Mouse (Mus musculus) stomach, embryonic 14.5 days (tissue): ENCODE data around the gene Dapk2. TPM values are rescaled to one million over a fixed set of nuclear protein-coding genes. Genes with fewer than 3 reads are reported as not detected.
A peak's percentile ranks its signal among the peaks of the same experiment; 100 is the strongest.

Source experiments
- ATAC-seq: fragments of 200-750 bp; cut with Nextera tagmentation; 2 replicates; pipeline ENCODE4 v1.8.0; 2017; ENCODE audit warnings: low read depth, moderate TSS enrichment; ENCODE audit not compliant: insufficient number of reproducible peaks, insufficient read depth, low FRiP score
- H3K27ac ChIP-seq: fragments of 300-500 bp; sonication (generic); 2 replicates; pipeline ENCODE4 v1.5.1; 2014; ENCODE audit warnings: mild to moderate bottlenecking, low read length, moderate library complexity, mixed read lengths
- H3K27me3 ChIP-seq: fragments of 300-500 bp; sonication (generic); 2 replicates; pipeline ENCODE4 v1.6.1; 2014; ENCODE audit warnings: low read length, control low read depth, mixed read lengths; ENCODE audit not compliant: control insufficient read depth, insufficient read depth
- H3K36me3 ChIP-seq: fragments of 300-500 bp; sonication (generic); 2 replicates; pipeline ENCODE4 v1.6.1; 2014; ENCODE audit warnings: mild to moderate bottlenecking, control low read depth, low read length, moderate library complexity, mixed read lengths; ENCODE audit not compliant: control insufficient read depth, insufficient read depth
- H3K4me1 ChIP-seq: fragments of 300-500 bp; sonication (generic); 2 replicates; pipeline ENCODE4 v1.6.1; 2014; ENCODE audit warnings: low read length, control low read depth, mixed read lengths; ENCODE audit not compliant: control insufficient read depth, insufficient read depth
- H3K4me2 ChIP-seq: fragments of 300-500 bp; sonication (generic); replicated peaks from 2 replicates; pipeline ENCODE4 v1.6.1; 2014; ENCODE audit warnings: low read depth, low read length, control low read depth
- H3K4me3 ChIP-seq: fragments of 300-500 bp; sonication (generic); 2 replicates; pipeline ENCODE4 v1.5.1; 2014; ENCODE audit warnings: low read depth, low read length, control low read depth
- H3K9ac ChIP-seq: fragments of 300-500 bp; sonication (generic); replicated peaks from 2 replicates; pipeline ENCODE4 v1.6.1; 2014; ENCODE audit warnings: low read depth, mild to moderate bottlenecking, control low read depth, low read length, moderate library complexity, mixed read lengths
- H3K9me3 ChIP-seq: fragments of 300-500 bp; sonication (generic); 2 replicates; pipeline ENCODE4 v1.6.1; 2016; ENCODE audit warnings: low read depth, low read length, control low read depth; ENCODE audit not compliant: control insufficient read depth
- WGBS: fragments of 180-500 bp; shearing (Covaris S2); extraction: QIAGEN DNeasy Blood & Tissue Kit; methylation state at CpG from one replicate; pipeline ENCODE4 v1.1.7; 2014; 5-methylcytosine and 5-hydroxymethylcytosine counted together
- polyA plus RNA-seq: library from polyadenylated mRNA; unstranded; fragments of >200 nt; fragmentation: Nextera tagmentation; extraction: Ambion mirVana; gene quantifications from 2 replicates; pipeline ENCODE4 v1.2.1, GENCODE M21; 2014

The Dapk2 gene
- polyA plus RNA-seq, 1 experiment from 2014 or later = 7.1 TPM

- Histone ChIP-seq H3K4me3 (peak overlapping the region; percentile 56), H3K36me3 (no peaks in the 10 kb centered on the region), H3K4me1 (peaks cover 7% of the 10 kb centered on the region; the same call in 1 of the 2 replicates), H3K9ac (peak overlapping the region; percentile 45), H3K4me2 (peak overlapping the region; percentile 71), H3K27me3 (no peaks in the 10 kb centered on the region), H3K27ac (peak overlapping the region; percentile 74; the same call in 1 of the 2 replicates), H3K9me3 (no peaks in the 10 kb centered on the region)
- no peak for ATAC-seq
- WGBS = 46% methylated on average over 6 of the region's 6 CpGs
These were observed 30.9 kb upstream of the Dapk2 start for GRCm38 (mm10) chr9:66127193-66127546.

- Histone ChIP-seq H3K4me2 (peak overlapping the region; percentile 71), H3K27me3 (no peaks in the 10 kb centered on the region), H3K36me3 (peaks cover 4% of the 10 kb centered on the region; the same call in 1 of the 2 replicates), H3K9me3 (no peaks in the 10 kb centered on the region), H3K4me1 (peaks cover 7% of the 10 kb centered on the region; the same call in 1 of the 2 replicates), H3K9ac (no peak overlapping the region), H3K27ac (no peak overlapping the region), H3K4me3 (no peak overlapping the region)
- 87% methylated on average over 4 of the region's 4 CpGs for WGBS
- no peak for ATAC-seq
These were observed 30.1 kb upstream of the Dapk2 start for GRCm38 (mm10) chr9:66127884-66128283.

GRCm38 (mm10) chr9:66131466-66131865, 26.6 kb upstream of the Dapk2 start:
- H3K27ac ChIP-seq = no peak overlapping the region
- peaks cover 7% of the 10 kb centered on the region; the same call in 1 of the 2 replicates for H3K4me1 ChIP-seq
- no peaks in the 10 kb centered on the region for H3K9me3 ChIP-seq
- ATAC-seq = no peak
- no peak overlapping the region for H3K4me3 ChIP-seq
- no peaks in the 10 kb centered on the region for H3K27me3 ChIP-seq
- H3K9ac ChIP-seq = no peak overlapping the region
- peaks cover 29% of the 10 kb centered on the region for H3K36me3 ChIP-seq
- 96% methylated on average over 2 of the region's 2 CpGs for WGBS
- H3K4me2 ChIP-seq = no peak overlapping the region

GRCm38 (mm10) chr9:66135967-66136366, 22.1 kb upstream of the Dapk2 start:
- Histone ChIP-seq H3K4me3 (no peak overlapping the region), H3K36me3 (peaks cover 65% of the 10 kb centered on the region), H3K27ac (no peak overlapping the region), H3K9me3 (no peaks in the 10 kb centered on the region), H3K4me1 (no peaks in the 10 kb centered on the region), H3K9ac (no peak overlapping the region), H3K27me3 (no peaks in the 10 kb centered on the region), H3K4me2 (no peak overlapping the region)
- WGBS = 64% methylated on average over 4 of the region's 4 CpGs
- ATAC-seq = no peak

GRCm38 (mm10) chr9:66138193-66138592, 19.8 kb upstream of the Dapk2 start:
- Histone ChIP-seq H3K4me1 (no peaks in the 10 kb centered on the region), H3K9me3 (no peaks in the 10 kb centered on the region), H3K36me3 (peaks cover 57% of the 10 kb centered on the region), H3K4me2 (no peak overlapping the region), H3K27me3 (no peaks in the 10 kb centered on the region), H3K9ac (no peak overlapping the region), H3K27ac (no peak overlapping the region), H3K4me3 (no peak overlapping the region)
- WGBS = 92% methylated on average over 7 of the region's 7 CpGs
- no peak for ATAC-seq

GRCm38 (mm10) chr9:66142265-66142664, 15.8 kb upstream of the Dapk2 start:
- peaks cover 28% of the 10 kb centered on the region for H3K36me3 ChIP-seq
- no peak overlapping the region for H3K27ac ChIP-seq
- H3K4me2 ChIP-seq = no peak overlapping the region
- no peak overlapping the region for H3K4me3 ChIP-seq
- H3K27me3 ChIP-seq = no peaks in the 10 kb centered on the region
- no peak overlapping the region for H3K9ac ChIP-seq
- 63% methylated on average over 1 of the region's 1 CpGs for WGBS
- no peak for ATAC-seq
- H3K4me1 ChIP-seq = no peaks in the 10 kb centered on the region
- H3K9me3 ChIP-seq = no peaks in the 10 kb centered on the region

GRCm38 (mm10) chr9:66144248-66144647, 13.8 kb upstream of the Dapk2 start:
- no peaks in the 10 kb centered on the region for H3K27me3 ChIP-seq
- 13% methylated on average over 6 of the region's 6 CpGs for WGBS
- no peak overlapping the region for H3K4me3 ChIP-seq
- no peaks in the 10 kb centered on the region for H3K4me1 ChIP-seq
- H3K9ac ChIP-seq = no peak overlapping the region
- no peaks in the 10 kb centered on the region for H3K9me3 ChIP-seq
- ATAC-seq = no peak
- peaks cover 14% of the 10 kb centered on the region for H3K36me3 ChIP-seq
- no peak overlapping the region for H3K27ac ChIP-seq
- no peak overlapping the region for H3K4me2 ChIP-seq

GRCm38 (mm10) chr9:66146141-66146540, 11.9 kb upstream of the Dapk2 start:
- no peak overlapping the region for H3K27ac ChIP-seq
- H3K27me3 ChIP-seq = no peaks in the 10 kb centered on the region
- H3K4me1 ChIP-seq = no peaks in the 10 kb centered on the region
- H3K4me3 ChIP-seq = no peak overlapping the region
- H3K9ac ChIP-seq = no peak overlapping the region
- H3K9me3 ChIP-seq = no peaks in the 10 kb centered on the region
- no peak for ATAC-seq
- no peaks in the 10 kb centered on the region for H3K36me3 ChIP-seq
- H3K4me2 ChIP-seq = no peak overlapping the region

- Histone ChIP-seq H3K4me3 (no peak overlapping the region), H3K4me2 (no peak overlapping the region), H3K36me3 (no peaks in the 10 kb centered on the region), H3K9ac (no peak overlapping the region), H3K9me3 (no peaks in the 10 kb centered on the region), H3K27me3 (no peaks in the 10 kb centered on the region), H3K4me1 (no peaks in the 10 kb centered on the region), H3K27ac (no peak overlapping the region)
- no peak for ATAC-seq
- 61% methylated on average over 9 of the region's 9 CpGs for WGBS
These were observed 6.0 kb upstream of the Dapk2 start for GRCm38 (mm10) chr9:66152011-66152410.
